Mouse (Mus musculus): ENCODE measurements at regions not wholly inside any gene's neighbourhood (a gene's known extent, or its start where the extent isn't known, plus 50 kb on each side); places are given as distances from the start of the nearest gene placed in this dataset.
"Not testable (repeated sequence)": the region's sequence is repeated elsewhere in the genome, so short reads cannot be mapped to it uniquely, and the experiment has no call there.

- peak; percentile 5 for DNase-seq (ENCODE audit: low read depth)
These were observed 83.0 kb downstream of the Ulbp1 start for GRCm38 (mm10) chr10:7390239-7391091.

GRCm38 (mm10) chr10:7358791-7359190 is 114.6 kb downstream of the Ulbp1 start:
- not testable (repeated sequence) for DNase-seq (ENCODE audit: low read depth)

- DNase-seq (ENCODE audit: low read depth): not testable (repeated sequence)
These were observed 129.1 kb downstream of the Ulbp1 start for GRCm38 (mm10) chr10:7344290-7344689.

GRCm38 (mm10) chr10:7343736-7344135 is 129.7 kb downstream of the Ulbp1 start:
- not testable (repeated sequence) for DNase-seq (ENCODE audit: low read depth)

GRCm38 (mm10) chr10:7333077-7333747 is 121.2 kb upstream of the Cnksr3 start:
- peak; percentile 58 for DNase-seq (ENCODE audit: low read depth)

GRCm38 (mm10) chr10:7328262-7328661 is 116.2 kb upstream of the Cnksr3 start:
- DNase-seq (ENCODE audit: low read depth): no peak

GRCm38 (mm10) chr10:7327046-7327445 is 115.0 kb upstream of the Cnksr3 start:
- not testable (repeated sequence) for DNase-seq (ENCODE audit: low read depth)

GRCm38 (mm10) chr10:7325074-7325473 is 113.0 kb upstream of the Cnksr3 start:
- no peak for DNase-seq (ENCODE audit: low read depth)

GRCm38 (mm10) chr10:7323258-7323657 is 111.2 kb upstream of the Cnksr3 start:
- no peak for DNase-seq (ENCODE audit: low read depth)

- DNase-seq (ENCODE audit: low read depth): no peak
These were observed 97.9 kb upstream of the Cnksr3 start for GRCm38 (mm10) chr10:7309927-7310326.

GRCm38 (mm10) chr10:7305881-7306280 is 93.8 kb upstream of the Cnksr3 start:
- not testable (repeated sequence) for DNase-seq (ENCODE audit: low read depth)

GRCm38 (mm10) chr10:7298377-7298776 is 86.3 kb upstream of the Cnksr3 start:
- no peak for DNase-seq (ENCODE audit: low read depth)

GRCm38 (mm10) chr10:7295921-7296320 is 83.9 kb upstream of the Cnksr3 start:
- DNase-seq (ENCODE audit: low read depth): no peak

GRCm38 (mm10) chr10:7293203-7293602 is 81.2 kb upstream of the Cnksr3 start:
- no peak for DNase-seq (ENCODE audit: low read depth)

- DNase-seq (ENCODE audit: low read depth): no peak
These were observed 77.9 kb upstream of the Cnksr3 start for GRCm38 (mm10) chr10:7289773-7290411.

- no peak for DNase-seq (ENCODE audit: low read depth)
These were observed 73.3 kb upstream of the Cnksr3 start for GRCm38 (mm10) chr10:7285112-7285905.

- no peak for DNase-seq (ENCODE audit: low read depth)
These were observed 68.4 kb upstream of the Cnksr3 start for GRCm38 (mm10) chr10:7280429-7280828.

GRCm38 (mm10) chr10:7278820-7279219 is 66.8 kb upstream of the Cnksr3 start:
- no peak for DNase-seq (ENCODE audit: low read depth)

GRCm38 (mm10) chr10:7275357-7275756 is 63.3 kb upstream of the Cnksr3 start:
- DNase-seq (ENCODE audit: low read depth): no peak

- DNase-seq (ENCODE audit: low read depth): no peak
These were observed 62.4 kb upstream of the Cnksr3 start for GRCm38 (mm10) chr10:7274422-7274821.

GRCm38 (mm10) chr10:7271156-7271555 is 59.1 kb upstream of the Cnksr3 start:
- DNase-seq (ENCODE audit: low read depth): no peak
